Mouse (Mus musculus): ENCODE results near the gene Mis18a.

The Mis18a gene

GRCm38 (mm10) chr16:90703646-90704045, 23.6 kb downstream of the Mis18a start:
- DNase-seq: no peak

GRCm38 (mm10) chr16:90701541-90701940, 25.7 kb downstream of the Mis18a start:
- DNase-seq: no peak

GRCm38 (mm10) chr16:90699390-90699789, 27.8 kb downstream of the Mis18a start:
- no peak for DNase-seq

GRCm38 (mm10) chr16:90696306-90696705, 30.9 kb downstream of the Mis18a start:
- no peak for DNase-seq

- DNase-seq: no peak
Observed at GRCm38 (mm10) chr16:90695121-90695520, 32.1 kb downstream of the Mis18a start.

GRCm38 (mm10) chr16:90694719-90695118, 32.5 kb downstream of the Mis18a start:
- no peak for DNase-seq

GRCm38 (mm10) chr16:90693625-90694024, 33.6 kb downstream of the Mis18a start:
- no peak for DNase-seq

GRCm38 (mm10) chr16:90692704-90693385, 34.4 kb downstream of the Mis18a start:
- DNase-seq: no peak

GRCm38 (mm10) chr16:90687687-90688263, 39.4 kb downstream of the Mis18a start:
- no peak for DNase-seq

GRCm38 (mm10) chr16:90687011-90687410, 40.2 kb downstream of the Mis18a start:
- DNase-seq: no peak

GRCm38 (mm10) chr16:90684092-90684491, 43.1 kb downstream of the Mis18a start:
- DNase-seq: no peak

- DNase-seq: no peak
Observed at GRCm38 (mm10) chr16:90679984-90680383, 47.2 kb downstream of the Mis18a start.

- DNase-seq: no peak
Observed at GRCm38 (mm10) chr16:90678820-90679219, 48.4 kb downstream of the Mis18a start.

GRCm38 (mm10) chr16:90676920-90677574, 50.2 kb downstream of the Mis18a start:
- DNase-seq: no peak

- no peak for DNase-seq
Observed at GRCm38 (mm10) chr16:90674651-90675050, 52.6 kb downstream of the Mis18a start.

GRCm38 (mm10) chr16:90673507-90674354, 53.5 kb downstream of the Mis18a start:
- DNase-seq: no peak
